Mouse (Mus musculus) inflammation-experienced regulatory T-cells, adult 6 months (primary cell): ENCODE measurements around the gene Rsl24d1. TPM values are rescaled to one million over a fixed set of nuclear protein-coding genes. Genes with fewer than 3 reads are reported as not detected.
"Not testable (repeated sequence)": the region's sequence is repeated elsewhere in the genome, so short reads cannot be mapped to it uniquely, and the experiment has no call there.

ENCODE experiments used
- ATAC-seq: one replicate; pipeline ENCODE4 v1.8.0; 2017
- polyA plus RNA-seq, 3 experiments: library from polyadenylated mRNA; unstranded; fragments of 100-300 nt; shearing (Covaris generic); gene quantifications; one replicate each; pipeline ENCODE4 v1.2.1; 2017

Gene Rsl24d1
- polyA plus RNA-seq, 3 experiments from 2014 or later, result 81.9 to 88.8 (median 83.1) TPM

DNA sequence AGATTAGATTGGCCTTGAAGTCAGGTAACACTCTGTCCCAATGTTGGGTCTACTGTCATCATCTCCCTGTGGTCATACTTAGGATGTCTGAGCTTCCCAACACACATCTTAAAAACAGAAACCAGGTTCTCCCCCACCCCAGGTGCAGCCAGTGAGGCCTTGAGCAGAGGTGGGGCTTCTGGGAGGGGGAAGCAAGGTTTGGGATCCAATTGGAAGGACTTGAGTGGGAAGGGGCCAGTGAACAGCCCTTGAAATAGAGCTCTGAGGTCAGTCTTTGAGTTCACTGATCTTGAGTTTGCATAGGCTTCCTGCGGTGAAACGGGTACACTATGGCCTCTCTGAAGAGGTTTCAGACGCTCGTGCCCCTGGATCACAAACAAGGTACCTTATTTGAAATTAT, 11.0 kb upstream of the Rsl24d1 start, which contains the start of gene Gm20509:
Gm20509 (plus strand) TSS at position 290 of the 400 bp plus-strand sequence.
- no peak for ATAC-seq

GRCm38 (mm10) chr9:73103159-73103879, 9.9 kb upstream of the Rsl24d1 start:
- ATAC-seq, result no peak

GRCm38 (mm10) chr9:73103880-73104198, 9.4 kb upstream of the Rsl24d1 start:
- ATAC-seq, result no peak

- ATAC-seq, result no peak
Observed at GRCm38 (mm10) chr9:73105141-73105540, 8.1 kb upstream of the Rsl24d1 start.

DNA sequence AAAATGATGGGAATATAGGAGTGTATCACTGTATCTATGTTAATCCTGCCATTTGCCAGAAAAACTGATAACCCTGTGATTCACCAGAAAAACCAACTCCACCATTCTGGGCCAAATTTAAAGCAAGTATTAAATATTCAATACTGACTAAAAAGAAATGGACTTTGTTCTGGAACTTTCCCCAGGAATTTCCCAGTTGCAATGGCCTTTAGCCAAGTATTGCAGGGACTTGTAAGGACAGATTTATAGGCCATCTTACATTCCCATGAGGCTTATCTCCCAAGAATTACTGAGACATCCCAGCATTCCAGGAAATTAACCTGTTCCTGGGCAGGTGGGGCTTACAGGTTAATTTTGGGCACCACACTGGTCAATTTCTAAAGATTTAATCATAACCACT, 7.5 kb upstream of the Rsl24d1 start:
- ATAC-seq, result no peak

DNA sequence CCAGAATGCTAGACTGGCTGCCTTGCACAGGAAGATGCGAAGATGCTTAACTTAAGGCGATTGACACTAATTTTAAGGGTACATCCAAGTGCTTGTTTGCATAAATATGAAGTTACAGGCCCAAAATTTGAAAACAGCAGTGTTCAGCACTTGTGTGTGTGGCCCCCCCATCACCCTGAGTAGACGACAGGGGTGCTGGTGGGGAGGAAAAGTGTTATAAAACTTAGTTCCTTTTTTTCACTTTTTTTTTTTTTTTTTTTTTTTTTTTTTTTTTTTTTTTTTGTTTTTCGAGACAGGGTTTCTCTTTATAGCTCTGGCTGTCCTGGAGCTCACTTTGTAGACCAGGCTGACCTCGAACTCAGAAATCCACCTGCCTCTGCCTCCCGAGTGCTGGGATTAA, 3.5 kb downstream of the Rsl24d1 start:
- ATAC-seq, result not testable (repeated sequence)

DNA sequence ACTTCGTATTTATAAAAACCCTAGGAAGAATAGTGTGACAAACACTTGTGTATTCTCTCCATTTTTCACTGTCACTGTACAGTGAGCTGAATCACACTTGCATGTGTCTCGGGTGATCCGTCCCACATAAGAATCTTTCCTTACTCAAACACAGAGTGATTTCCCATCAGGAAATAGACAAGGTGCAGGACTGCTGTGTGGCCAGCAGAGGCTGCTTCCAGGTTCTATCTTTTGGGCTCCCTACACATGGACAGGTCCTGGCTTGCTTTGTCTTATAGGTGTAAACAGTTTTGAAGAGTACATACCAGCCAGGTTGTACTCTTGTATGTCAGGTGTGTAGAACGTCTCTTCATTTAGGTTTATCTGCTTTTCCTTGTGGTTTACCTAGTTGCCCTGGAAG, 4.8 kb downstream of the Rsl24d1 start:
- ATAC-seq, result no peak

DNA sequence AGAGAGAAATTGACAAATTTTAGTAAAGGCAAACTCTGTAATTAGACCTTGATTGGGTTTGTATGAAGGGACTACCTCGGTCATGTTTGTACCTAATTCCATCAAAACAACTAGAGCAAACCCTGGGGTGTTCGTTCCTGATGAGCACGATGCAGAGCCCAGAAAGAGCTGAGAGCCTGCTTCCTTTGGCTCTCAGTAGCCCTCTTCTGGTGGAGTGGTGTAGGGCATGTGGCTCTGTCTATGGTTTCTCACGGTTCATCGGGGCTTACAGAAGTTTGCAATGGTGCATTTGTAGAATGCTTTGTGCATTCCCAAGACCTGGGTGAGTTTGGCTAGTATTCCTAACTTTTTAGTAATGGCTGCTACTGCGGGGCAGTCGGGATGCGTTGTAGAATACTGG, 8.5 kb downstream of the Rsl24d1 start:
- peak; percentile 43 for ATAC-seq

DNA sequence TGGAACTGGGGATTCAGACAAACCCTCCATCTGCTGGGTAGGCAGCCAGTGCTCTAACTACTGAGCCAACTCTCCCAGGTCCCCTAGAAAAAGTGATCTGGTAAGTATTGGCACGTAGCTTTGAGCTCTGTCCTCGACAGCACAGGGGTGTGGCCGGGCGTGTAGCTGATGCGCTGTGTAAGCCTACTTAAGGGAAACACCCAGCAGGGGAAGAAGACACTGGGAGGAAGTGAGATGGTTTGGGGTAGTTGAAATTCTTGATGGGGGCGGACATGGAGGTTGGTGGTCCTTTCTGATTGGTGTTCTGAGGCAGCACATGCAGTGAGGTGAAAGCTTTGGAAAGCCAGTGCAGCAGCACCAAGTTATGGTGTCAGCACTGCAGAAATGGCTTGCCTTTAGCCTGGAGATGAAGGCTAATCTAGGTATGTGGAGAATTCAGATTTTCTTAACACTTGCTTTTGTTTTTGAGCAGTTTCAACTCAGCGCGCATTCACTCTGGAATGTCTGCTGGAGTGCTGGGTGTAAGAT, 11.9 kb downstream of the Rsl24d1 start:
- no peak for ATAC-seq

DNA sequence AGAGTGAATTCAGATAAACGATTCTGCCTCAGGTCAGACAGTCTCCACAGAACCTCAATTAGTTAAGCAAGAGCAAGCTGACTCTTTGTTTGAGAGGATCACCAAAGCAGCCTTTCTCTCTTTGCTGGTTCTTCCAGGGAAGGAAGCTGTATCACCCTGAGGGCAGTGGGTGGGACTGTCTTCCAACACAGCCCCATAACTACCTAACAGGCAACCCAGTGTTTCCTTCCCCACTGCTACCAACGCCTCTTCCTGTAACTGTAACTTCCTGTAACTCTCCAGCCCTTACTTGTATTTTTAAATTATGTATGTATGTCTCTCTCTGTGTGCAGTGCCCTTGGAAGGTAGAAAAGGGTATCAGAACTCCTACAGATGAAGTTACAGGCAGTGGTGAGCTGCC, 14.2 kb downstream of the Rsl24d1 start:
- no peak for ATAC-seq

GRCm38 (mm10) chr9:73129875-73130274, 16.6 kb downstream of the Rsl24d1 start:
- ATAC-seq, result no peak

- no peak for ATAC-seq
Observed at GRCm38 (mm10) chr9:73130529-73130928, 17.3 kb downstream of the Rsl24d1 start.

- no peak for ATAC-seq
Observed at GRCm38 (mm10) chr9:73137341-73137886, 24.2 kb downstream of the Rsl24d1 start.

- no peak for ATAC-seq
Observed at GRCm38 (mm10) chr9:73154347-73154746, 41.1 kb downstream of the Rsl24d1 start.

- ATAC-seq, result no peak
Observed at GRCm38 (mm10) chr9:73157968-73158367, 44.7 kb downstream of the Rsl24d1 start.

GRCm38 (mm10) chr9:73159265-73159664, 46.0 kb downstream of the Rsl24d1 start:
- ATAC-seq, result no peak

DNA sequence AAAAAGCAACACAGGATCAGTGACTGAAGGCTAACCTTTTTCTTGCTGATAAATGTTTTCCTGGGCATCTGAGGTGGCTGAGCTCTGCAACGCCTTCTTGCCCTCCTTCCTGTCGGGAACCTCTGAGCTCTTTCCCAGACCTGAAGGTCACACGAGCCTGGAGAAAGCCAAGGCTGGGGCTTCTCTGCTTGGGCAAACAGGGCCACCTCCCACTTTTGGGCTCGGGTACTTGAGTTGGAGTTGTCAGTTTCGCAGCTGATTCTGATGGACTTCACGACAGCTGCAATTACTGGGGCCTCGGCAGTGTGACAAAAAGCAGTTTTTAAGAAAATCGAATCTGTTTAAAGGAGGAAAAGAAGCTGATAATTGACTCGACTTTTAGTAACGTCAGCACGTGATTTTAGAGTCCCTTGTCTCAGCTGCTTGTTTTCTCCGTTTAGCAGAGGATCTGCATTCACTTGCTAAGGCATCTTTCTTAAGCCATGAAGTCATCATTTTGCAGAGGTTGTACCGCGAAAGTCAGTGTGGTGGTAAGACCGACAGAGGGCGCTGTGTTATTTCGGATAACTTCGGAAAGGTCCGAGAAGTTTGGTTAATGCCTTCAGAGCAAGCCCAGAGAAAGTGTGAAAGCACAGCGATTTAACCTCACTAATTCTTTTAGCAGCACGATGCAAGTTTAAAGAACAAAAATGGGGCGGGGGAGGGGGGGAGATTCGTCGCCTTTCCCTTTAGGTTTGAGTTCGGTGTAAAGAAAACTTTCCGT, 49.5 kb downstream of the Rsl24d1 start:
- ATAC-seq, result no peak

DNA sequence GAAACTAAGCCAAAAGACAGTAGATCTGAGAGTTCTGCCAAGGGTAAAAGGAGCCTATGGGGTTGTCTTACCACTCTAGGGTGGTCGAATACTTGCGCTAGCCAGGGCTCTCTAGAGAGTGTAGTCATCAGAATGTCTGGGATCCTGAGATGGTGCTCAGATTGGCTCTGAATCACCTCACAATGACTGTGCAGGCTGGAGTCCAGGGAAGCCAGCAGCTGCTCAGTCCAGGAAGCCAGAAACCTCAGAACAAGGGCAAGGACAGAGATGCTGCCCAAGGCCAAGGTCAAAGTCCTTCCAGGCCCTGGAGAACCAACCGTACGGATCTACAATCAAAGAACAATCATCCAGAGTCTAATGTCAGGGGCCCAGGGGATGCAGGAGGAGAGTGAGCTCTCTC, 52.4 kb downstream of the Rsl24d1 start:
- ATAC-seq, result no peak

Other genes with a start within 250 kb of the Rsl24d1 start
- not detected for gene Pygo1, start 187.8 kb upstream of the Rsl24d1 start, polyA plus RNA-seq
- gene Dyx1c1, start 154.6 kb upstream of the Rsl24d1 start, polyA plus RNA-seq, result 1 to 10 TPM; 3.8 to 5.0 (median 4.1) TPM
- not detected for gene Gm44503, start 154.6 kb upstream of the Rsl24d1 start, polyA plus RNA-seq
- 10 to 100 TPM in 1 of 3 experiments, 1 to 10 TPM in 2; 5.6 to 12.9 (median 8.4) TPM for gene Ccpg1os, start 128.0 kb upstream of the Rsl24d1 start, polyA plus RNA-seq
- 10 to 100 TPM; 71.4 to 95.7 (median 89.4) TPM for gene Ccpg1, start 128.0 kb upstream of the Rsl24d1 start, polyA plus RNA-seq
- 10 to 100 TPM; 12.0 to 19.6 (median 15.1) TPM for gene Pigb, start 73.0 kb upstream of the Rsl24d1 start, polyA plus RNA-seq
- gene Rab27a, start 68.6 kb upstream of the Rsl24d1 start, polyA plus RNA-seq, result 10 to 100 TPM; 36.2 to 83.0 (median 39.9) TPM
- under 1 TPM in 1 of 3 experiments, not detected in 2; 0.28 TPM for gene Khdc3, start 11.6 kb upstream of the Rsl24d1 start, polyA plus RNA-seq
- not detected for gene Gm20509, start 11.0 kb upstream of the Rsl24d1 start, polyA plus RNA-seq